Mouse (Mus musculus) heart, embryonic 14.5 days (tissue): ENCODE results near the gene Smarcc2. TPM values are rescaled to one million over a fixed set of nuclear protein-coding genes. Genes with fewer than 3 reads are reported as not detected.
"Not testable (repeated sequence)": the region's sequence is repeated elsewhere in the genome, so short reads cannot be mapped to it uniquely, and the experiment has no call there.

ENCODE experiments used
- ATAC-seq: fragments of 200-750 bp; cut with Nextera tagmentation; 2 replicates; pipeline ENCODE4 v1.8.0; 2017; ENCODE audit warnings: low read depth, moderate TSS enrichment; ENCODE audit not compliant: insufficient number of reproducible peaks, insufficient read depth, low FRiP score
- H3K27ac ChIP-seq, 2 experiments: fragments of 200-500 bp in 1 of 2; fragments of 300-500 bp in 1 of 2; sonication (generic) in 1 of 2; replicated peaks in 1 of 2; 2 replicates each; pipeline ENCODE4 v1.5.1; 2012 to 2014; ENCODE audit warnings: low read depth in 2 of 2, low read length in 2 of 2, control low read depth in 1 of 2, mild to moderate bottlenecking in 1 of 2, mixed read lengths in 1 of 2; ENCODE audit not compliant: control insufficient read depth in 1 of 2, insufficient read depth in 1 of 2
- H3K27me3 ChIP-seq: fragments of 300-500 bp; sonication (generic); 2 replicates; pipeline ENCODE4 v1.6.1; 2014; ENCODE audit warnings: mild to moderate bottlenecking, low read length, control low read depth; ENCODE audit not compliant: control insufficient read depth, insufficient read depth
- H3K36me3 ChIP-seq: fragments of 300-500 bp; sonication (generic); 2 replicates; pipeline ENCODE4 v1.6.1; 2014; ENCODE audit warnings: mild to moderate bottlenecking, control low read depth, low read length, mixed read lengths; ENCODE audit not compliant: control insufficient read depth, insufficient read depth
- H3K4me1 ChIP-seq, 2 experiments: fragments of 200-500 bp in 1 of 2; fragments of 300-500 bp in 1 of 2; sonication (generic) in 1 of 2; 2 replicates each; pipeline ENCODE4 v1.6.1; 2012 to 2014; ENCODE audit warnings: low read length in 2 of 2, control low read depth in 1 of 2, mixed read lengths in 1 of 2; ENCODE audit not compliant: control insufficient read depth in 2 of 2, insufficient read depth in 2 of 2
- H3K4me2 ChIP-seq: fragments of 300-500 bp; sonication (generic); 2 replicates; pipeline ENCODE4 v1.6.1; 2014; ENCODE audit warnings: mild to moderate bottlenecking, low read length
- H3K4me3 ChIP-seq, 2 experiments: fragments of 200-500 bp in 1 of 2; fragments of 300-500 bp in 1 of 2; sonication (generic) in 1 of 2; 2 replicates each; pipeline ENCODE4 v1.5.1; 2012 to 2014; ENCODE audit warnings: low read length in 2 of 2, mild to moderate bottlenecking in 2 of 2, control low read depth in 1 of 2, low read depth in 1 of 2, moderate library complexity in 1 of 2; ENCODE audit not compliant: control insufficient read depth in 1 of 2, insufficient read depth in 1 of 2
- H3K9ac ChIP-seq: fragments of 300-500 bp; sonication (generic); 2 replicates; pipeline ENCODE4 v1.6.1; 2014; ENCODE audit warnings: mild to moderate bottlenecking, low read length
- H3K9me3 ChIP-seq: fragments of 300-500 bp; sonication (generic); 2 replicates; pipeline ENCODE4 v1.6.1; 2016; ENCODE audit warnings: low read length, control low read depth; ENCODE audit not compliant: control insufficient read depth
- WGBS: fragments of 180-500 bp; shearing (Covaris S2); extraction: QIAGEN DNeasy Blood & Tissue Kit; methylation state at CpG from one replicate; pipeline ENCODE4 v1.1.7; 2014; 5-methylcytosine and 5-hydroxymethylcytosine counted together
- polyA plus RNA-seq: library from polyadenylated mRNA; unstranded; fragments of >200 nt; fragmentation: Nextera tagmentation; extraction: Ambion mirVana; gene quantifications from 2 replicates; pipeline ENCODE4 v1.2.1, GENCODE M21; 2014

Smarcc2 gene
- polyA plus RNA-seq, 1 experiment from 2014 or later: 62.4 TPM

GRCm38 (mm10) chr10:128489785-128490184 lies 30.7 kb downstream of the Smarcc2 start:
- no peak overlapping the region for H3K4me3 ChIP-seq
- H3K4me2 ChIP-seq: peak overlapping the region; percentile 83
- peaks cover 22 to 29% of the 10 kb centered on the region in 2 experiments for H3K4me1 ChIP-seq
- no peak for ATAC-seq
- WGBS: 26% methylated on average over 4 of the region's 4 CpGs
- H3K27ac ChIP-seq: peak overlapping the region; percentile 80 to 83
- peak overlapping the region; percentile 62 for H3K9ac ChIP-seq
- no peaks in the 10 kb centered on the region for H3K27me3 ChIP-seq
- no peaks in the 10 kb centered on the region for H3K9me3 ChIP-seq
- peaks cover 75% of the 10 kb centered on the region for H3K36me3 ChIP-seq

GRCm38 (mm10) chr10:128490232-128490631 lies 31.2 kb downstream of the Smarcc2 start:
- Histone ChIP-seq H3K4me1 (peaks cover 26 to 34% of the 10 kb centered on the region in 2 experiments), H3K9me3 (no peaks in the 10 kb centered on the region), H3K4me3 (no peak overlapping the region), H3K27me3 (no peaks in the 10 kb centered on the region), H3K4me2 (peak overlapping the region; percentile 83; the same call in 1 of the 2 replicates), H3K36me3 (peaks cover 70% of the 10 kb centered on the region), H3K9ac (peak overlapping the region; percentile 62), H3K27ac (peak overlapping the region; percentile 80 to 83)
- 6% methylated on average over 5 of the region's 5 CpGs for WGBS
- no peak for ATAC-seq

GRCm38 (mm10) chr10:128490912-128491311 lies 31.9 kb downstream of the Smarcc2 start:
- H3K4me3 ChIP-seq: peak overlapping the region in 1 of 2 experiments; percentile 84; a peak in 2 of 4 replicates

DNA sequence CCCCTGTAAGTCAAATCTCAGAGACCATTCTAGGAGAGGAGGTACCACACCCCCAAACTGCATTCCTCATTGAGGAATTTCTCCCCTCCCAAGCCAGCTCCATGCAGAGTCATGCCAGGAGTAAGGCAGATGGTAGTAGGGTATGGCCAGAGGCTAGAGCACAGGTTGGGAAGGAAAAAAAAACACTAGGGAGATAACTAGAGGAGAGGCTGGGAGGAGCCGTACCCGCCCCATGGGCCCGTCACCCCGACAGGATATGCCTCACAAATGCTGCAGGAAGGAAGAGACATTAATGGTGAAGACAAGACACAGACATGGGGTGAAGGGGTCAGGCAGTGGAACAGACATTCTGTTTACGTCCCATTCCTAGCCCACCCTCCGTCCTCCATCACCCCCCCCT lies 32.4 kb downstream of the Smarcc2 start:
- H3K27me3 ChIP-seq: no peaks in the 10 kb centered on the region
- H3K4me1 ChIP-seq: peaks cover 33 to 46% of the 10 kb centered on the region in 2 experiments
- peak overlapping the region; percentile 84 to 97 for H3K4me3 ChIP-seq
- WGBS: 10% methylated on average over 6 of the region's 6 CpGs
- peak overlapping the region; percentile 80 to 83 for H3K27ac ChIP-seq
- ATAC-seq: no peak
- peaks cover 57% of the 10 kb centered on the region for H3K36me3 ChIP-seq
- H3K9ac ChIP-seq: peak overlapping the region; percentile 97
- H3K4me2 ChIP-seq: peak overlapping the region; percentile 83
- no peaks in the 10 kb centered on the region for H3K9me3 ChIP-seq

More at GRCm38 (mm10) chr10:128490912-128491311, 31.9 kb downstream of the Smarcc2 start:
- H3K9me3 ChIP-seq: no peaks in the 10 kb centered on the region
- peaks cover 29 to 41% of the 10 kb centered on the region in 2 experiments for H3K4me1 ChIP-seq
- no peaks in the 10 kb centered on the region for H3K27me3 ChIP-seq
- H3K27ac ChIP-seq: peak overlapping the region; percentile 80 to 83
- peak overlapping the region; percentile 97 for H3K9ac ChIP-seq
- 28% methylated on average over 5 of the region's 5 CpGs for WGBS
- H3K36me3 ChIP-seq: peaks cover 63% of the 10 kb centered on the region
- no peak for ATAC-seq
- H3K4me2 ChIP-seq: peak overlapping the region; percentile 83

GRCm38 (mm10) chr10:128492051-128492450 lies 33.0 kb downstream of the Smarcc2 start:
- Histone ChIP-seq H3K4me2 (peak overlapping the region; percentile 83), H3K9ac (peak overlapping the region; percentile 97), H3K4me1 (peaks cover 37 to 52% of the 10 kb centered on the region in 2 experiments), H3K4me3 (peak overlapping the region; percentile 84 to 97), H3K27ac (peak overlapping the region; percentile 98), H3K36me3 (peaks cover 52% of the 10 kb centered on the region)
- H3K9me3 ChIP-seq, ATAC-seq, H3K27me3 ChIP-seq: not testable (repeated sequence)
- WGBS: 22% methylated on average over 6 of the region's 8 CpGs

- Histone ChIP-seq H3K4me2 (peak overlapping the region; percentile 83), H3K4me3 (peak overlapping the region; percentile 84 to 97), H3K27ac (peak overlapping the region; percentile 98), H3K4me1 (peaks cover 37 to 59% of the 10 kb centered on the region in 2 experiments), H3K27me3 (no peaks in the 10 kb centered on the region), H3K9me3 (no peaks in the 10 kb centered on the region), H3K36me3 (peaks cover 45% of the 10 kb centered on the region), H3K9ac (peak overlapping the region; percentile 97)
- 16% methylated on average over 12 of the region's 12 CpGs for WGBS
- ATAC-seq: peak; percentile 60
Measured at GRCm38 (mm10) chr10:128492633-128493311, 33.7 kb downstream of the Smarcc2 start.

DNA sequence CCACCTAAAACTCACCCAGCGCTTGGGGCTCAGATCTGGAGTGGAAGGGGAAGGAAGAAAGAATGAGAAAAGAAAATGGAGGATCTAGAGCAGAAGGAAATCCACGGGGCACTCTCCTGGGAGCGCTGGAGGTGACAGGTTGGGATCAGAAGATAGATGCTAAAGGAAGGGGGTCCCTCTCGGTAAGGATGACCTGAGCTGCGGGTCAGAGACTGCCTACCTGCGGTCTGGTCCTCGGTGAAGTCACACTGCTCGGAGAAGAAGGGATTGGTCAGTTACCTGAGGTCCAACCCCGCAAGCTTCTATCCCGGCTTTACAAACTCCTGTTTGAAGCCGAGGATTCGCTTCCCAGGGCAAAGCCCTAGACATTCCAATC lies 34.3 kb downstream of the Smarcc2 start:
- Histone ChIP-seq H3K27ac (peak overlapping the region; percentile 98), H3K27me3 (no peaks in the 10 kb centered on the region), H3K9me3 (no peaks in the 10 kb centered on the region), H3K9ac (peak overlapping the region; percentile 97), H3K4me2 (peak overlapping the region; percentile 83), H3K4me3 (peak overlapping the region; percentile 84 to 97), H3K4me1 (peaks cover 38 to 65% of the 10 kb centered on the region in 2 experiments), H3K36me3 (peaks cover 39% of the 10 kb centered on the region)
- ATAC-seq: peak; percentile 0; the same call in 1 of the 2 replicates
- under 1% methylated on average over 12 of the region's 12 CpGs for WGBS
